In the genomic region with DNA sequence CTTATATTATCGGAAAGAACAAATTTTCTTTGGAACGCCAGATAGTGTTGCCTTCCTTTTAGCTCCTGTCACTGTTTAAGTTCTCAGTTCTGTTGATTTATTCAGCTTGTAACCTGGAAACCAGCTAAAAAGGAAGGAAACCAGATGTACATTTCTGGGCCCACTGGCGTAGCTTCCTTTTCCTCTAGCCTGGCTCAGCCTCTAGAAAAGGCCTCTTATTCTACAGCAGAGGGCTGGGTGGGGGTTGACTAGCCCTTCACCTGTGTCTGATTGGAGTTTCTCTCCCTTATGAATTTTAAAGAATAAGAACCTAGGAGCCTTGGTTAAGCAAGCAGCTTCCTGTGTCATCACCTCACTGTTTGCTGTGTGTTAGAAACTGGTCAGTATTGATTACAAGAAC, we compare ENCODE assay signal across 10 mouse cellular contexts.
DNase-seq lines count a peak whose midpoint lies in the region; ATAC-seq and TF ChIP-seq lines count a peak whose summit lies in the region.
"Had no signal": no experiment of that assay in that cellular context is flagged by ENCODE, and none has a peak within 500 bp of the region (broad histone marks: within the 10 kb centered on the region; RNA-seq: fewer than 3 reads in every experiment).

No protein-coding gene starts in this region.

- H3K4me2 ChIP-seq in hindbrain, embryonic 15.5 days: no peak overlapping the region
- H3K4me2 ChIP-seq in hindbrain, embryonic 16.5 days (ENCODE audit: low read length): no peak overlapping the region
- H3K4me2 ChIP-seq: forebrain, embryonic 12.5 days; lung, embryonic 14.5 days had no signal

- peaks cover 28% of the 10 kb centered on the region for H3K4me1 ChIP-seq in hindbrain, embryonic 15.5 days (replicated peaks)
- peaks cover 14% of the 10 kb centered on the region for H3K4me1 ChIP-seq in hindbrain, embryonic 16.5 days (ENCODE audit: control insufficient read depth, insufficient read depth, low read depth, low read length)
- peaks cover 35% of the 10 kb centered on the region for H3K4me1 ChIP-seq in bone marrow macrophage, adult 2 months (ENCODE audit: control insufficient read depth, insufficient read depth, low read length)

- no peaks in the 10 kb centered on the region for H3K36me3 ChIP-seq in hindbrain, embryonic 15.5 days
- no peaks in the 10 kb centered on the region for H3K36me3 ChIP-seq in hindbrain, embryonic 16.5 days (ENCODE audit: control insufficient read depth, insufficient read depth, low read length)
- H3K36me3 ChIP-seq: forebrain, embryonic 12.5 days had no signal

- H3K9me3 ChIP-seq in hindbrain, embryonic 15.5 days: no peaks in the 10 kb centered on the region
- no peaks in the 10 kb centered on the region for H3K9me3 ChIP-seq in hindbrain, embryonic 16.5 days (ENCODE audit: control insufficient read depth, low read length)
- H3K9me3 ChIP-seq: forebrain, embryonic 12.5 days had no signal

- ATAC-seq in hindbrain, embryonic 15.5 days (ENCODE audit: low FRiP score, low read depth): no peak
- no peak for ATAC-seq in hindbrain, embryonic 16.5 days
- peak; percentile 29 for ATAC-seq in megakaryocyte, adult 5-6 weeks (ENCODE audit: poor library complexity, severe bottlenecking)
- ATAC-seq: intestine, postnatal 0 days had no signal

- WGBS in hindbrain, embryonic 15.5 days: 63% methylated on average over 3 of the region's 3 CpGs
- 65% methylated on average over 3 of the region's 3 CpGs for WGBS in hindbrain, embryonic 16.5 days

- no peaks in the 10 kb centered on the region for H3K27me3 ChIP-seq in hindbrain, embryonic 15.5 days
- no peaks in the 10 kb centered on the region for H3K27me3 ChIP-seq in hindbrain, embryonic 16.5 days (replicated peaks; ENCODE audit: control insufficient read depth, insufficient read depth, low read length)
- H3K27me3 ChIP-seq: forebrain, embryonic 12.5 days had no signal

- TF ChIP-seq POLR2A in bone marrow macrophage, adult 2 months (IDR thresholded peaks at IDR 0.05; ENCODE audit: borderline replicate concordance, low read depth, low read length): no peak

- no peak overlapping the region for H3K4me3 ChIP-seq in hindbrain, embryonic 15.5 days
- no peak overlapping the region for H3K4me3 ChIP-seq in hindbrain, embryonic 16.5 days (ENCODE audit: low read length)
- H3K4me3 ChIP-seq in bone marrow macrophage, adult 2 months (ENCODE audit: insufficient read depth, low read length): no peak overlapping the region
- H3K4me3 ChIP-seq: forebrain, embryonic 12.5 days had no signal

- peak; percentile 65 to 68 for DNase-seq in B cell, adult 2 months
- no peak for DNase-seq in MN1 (ENCODE audit: low spot score)
- DNase-seq in cerebellum, postnatal 36 days: no peak
- DNase-seq: lung, embryonic 14.5 days had no signal

- H3K27ac ChIP-seq in hindbrain, embryonic 15.5 days (replicated peaks): peak overlapping the region; percentile 32
- H3K27ac ChIP-seq in hindbrain, embryonic 16.5 days (ENCODE audit: low read depth, low read length): no peak overlapping the region
- H3K27ac ChIP-seq in bone marrow macrophage, adult 2 months (ENCODE audit: insufficient read depth, low read depth, low read length): peak overlapping the region; percentile 9
- H3K27ac ChIP-seq: forebrain, embryonic 12.5 days had no signal

- H3K9ac ChIP-seq in hindbrain, embryonic 15.5 days: no peak overlapping the region
- no peak overlapping the region for H3K9ac ChIP-seq in hindbrain, embryonic 16.5 days (ENCODE audit: low read depth, low read length)
- H3K9ac ChIP-seq: forebrain, embryonic 12.5 days; lung, embryonic 14.5 days had no signal

- TF ChIP-seq CTCF in bone marrow macrophage, adult 2 months (IDR thresholded peaks at IDR 0.05; ENCODE audit: low read depth, low read length): no peak

Comparison
In these comparisons a context has a peak if more than half of its experiments do, and no peak if none do; other contexts are left out.
1. DNase-seq: peak in B cell, adult 2 months (2 of 2); none in MN1 (single experiment) and cerebellum, postnatal 36 days (0 of 2).